Mouse (Mus musculus) heart, adult 2 months (tissue): ENCODE data around the gene Plekhf1.

Experiments
- CTCF ChIP-seq: fragments of 200-600 bp; IDR thresholded peaks from 2 replicates; pipeline ENCODE4 v1.8.1; 2022; ENCODE audit warnings: antibody characterized with exemption, mild to moderate bottlenecking, moderate library complexity
- EP300 ChIP-seq: fragments of 200-500 bp; IDR thresholded peaks from 2 replicates; pipeline ENCODE4 v1.6.1; 2011; ENCODE audit warnings: low read depth, low read length, control low read depth; ENCODE audit not compliant: insufficient read depth
- POLR2A ChIP-seq: fragments of 200-500 bp; IDR thresholded peaks from 2 replicates; pipeline ENCODE4 v1.6.1; 2011; ENCODE audit warnings: mild to moderate bottlenecking, low read depth, low read length, control low read depth; ENCODE audit not compliant: insufficient read depth

DNA sequence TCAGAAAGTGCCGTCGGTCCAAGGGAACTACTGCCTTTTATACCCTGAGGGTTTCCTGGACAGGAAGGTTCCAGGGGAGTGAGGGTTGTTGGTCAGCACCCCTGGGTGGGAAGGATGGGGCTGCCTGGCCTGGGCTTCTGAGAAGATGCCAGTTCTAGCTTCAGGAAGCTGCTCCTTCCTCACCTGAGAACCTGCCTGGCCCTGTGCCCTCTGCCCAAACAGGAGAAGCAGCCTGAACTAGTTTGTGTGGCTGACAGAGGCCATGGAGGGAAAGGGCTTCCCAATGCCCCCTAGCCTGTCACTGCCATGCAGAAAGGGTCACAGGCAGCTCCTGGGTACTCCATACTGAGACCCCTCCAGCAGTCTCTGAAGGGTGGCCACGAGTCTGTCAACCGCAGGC, 8.3 kb downstream of the Plekhf1 start:
- no peak for TF ChIP-seq POLR2A
- TF ChIP-seq CTCF: no peak
- TF ChIP-seq EP300: no peak
